Mouse (Mus musculus): ENCODE measurements around the gene Mptx2. TPM values are rescaled to one million over a fixed set of nuclear protein-coding genes. Genes with fewer than 3 reads are reported as not detected.
"Not testable (repeated sequence)": the region's sequence is repeated elsewhere in the genome, so short reads cannot be mapped to it uniquely, and the experiment has no call there.

The Mptx2 gene
- not detected in 2 replicates for polyA plus RNA-seq (2015; fragmentation: Nextera tagmentation; extraction: Ambion mirVana)

DNA sequence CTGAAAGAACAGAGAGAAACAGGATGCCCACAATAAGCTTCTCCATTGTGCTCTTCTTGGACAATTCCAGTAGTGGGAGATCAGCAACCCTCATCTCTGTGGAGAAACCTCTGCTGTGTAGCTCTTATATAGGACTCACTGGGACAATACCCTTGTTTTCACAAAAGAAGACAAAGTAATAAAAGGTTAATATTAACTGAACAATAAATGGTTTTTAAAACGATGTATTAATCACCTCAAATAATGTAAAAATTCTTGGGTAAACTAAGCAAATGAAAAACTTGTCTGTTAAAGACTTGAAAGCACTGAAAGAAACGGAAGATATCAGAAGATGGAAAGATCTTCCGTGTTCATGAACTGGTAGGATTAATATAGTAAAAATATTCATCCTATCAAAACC is at the start of gene Mptx2:
TSS of gene Mptx2 (minus strand) at position 101 of the 400 bp plus-strand sequence.
- H3K4me2 ChIP-seq: no peak within 1 kb of the TSS
- no peak for ATAC-seq (ENCODE audit: insufficient number of reproducible peaks, insufficient read depth, low FRiP score, low TSS enrichment, low read depth)
- no peak within 1 kb of the TSS for H3K4me3 ChIP-seq
- H3K36me3 ChIP-seq: no peaks in the 10 kb centered on the region
- no peak within 1 kb of the TSS for H3K27ac ChIP-seq
- no peaks in the 10 kb centered on the region for H3K9me3 ChIP-seq
- no peaks in the 10 kb centered on the region for H3K27me3 ChIP-seq
- WGBS: 69% methylated on average over 3 of the region's 3 CpGs
- no peaks in the 10 kb centered on the region for H3K4me1 ChIP-seq
- no peak within 1 kb of the TSS for H3K9ac ChIP-seq

DNA sequence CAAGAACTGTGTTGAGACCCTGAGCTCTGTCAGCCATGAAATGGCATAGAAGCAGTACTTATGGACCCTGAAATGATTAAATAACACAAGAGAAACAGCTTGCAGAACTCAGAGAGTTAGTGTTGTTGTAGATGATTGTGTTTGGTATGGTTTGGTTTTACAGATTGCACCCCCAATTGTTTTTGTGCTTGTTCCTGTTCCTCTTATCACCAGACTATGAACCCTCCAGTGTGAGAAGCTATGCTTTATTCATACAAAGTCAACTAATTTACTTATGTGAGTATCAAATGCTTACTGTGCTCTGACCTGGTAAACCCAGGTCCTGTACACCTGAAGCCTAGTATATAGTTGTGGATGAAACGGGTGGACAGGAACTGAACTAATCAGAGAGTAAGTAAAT is 49.0 kb upstream of the Mptx2 start:
- peaks cover 4% of the 10 kb centered on the region; the same call in 1 of the 2 replicates for H3K4me1 ChIP-seq
- no peaks in the 10 kb centered on the region for H3K9me3 ChIP-seq
- no peaks in the 10 kb centered on the region for H3K27me3 ChIP-seq
- no peak overlapping the region for H3K4me3 ChIP-seq
- H3K36me3 ChIP-seq: no peaks in the 10 kb centered on the region
- no peak overlapping the region for H3K4me2 ChIP-seq
- H3K27ac ChIP-seq: no peak overlapping the region
- no peak for ATAC-seq (ENCODE audit: insufficient number of reproducible peaks, insufficient read depth, low FRiP score, low TSS enrichment, low read depth)
- WGBS: 55% methylated on average over 1 of the region's 1 CpGs
- no peak overlapping the region for H3K9ac ChIP-seq

DNA sequence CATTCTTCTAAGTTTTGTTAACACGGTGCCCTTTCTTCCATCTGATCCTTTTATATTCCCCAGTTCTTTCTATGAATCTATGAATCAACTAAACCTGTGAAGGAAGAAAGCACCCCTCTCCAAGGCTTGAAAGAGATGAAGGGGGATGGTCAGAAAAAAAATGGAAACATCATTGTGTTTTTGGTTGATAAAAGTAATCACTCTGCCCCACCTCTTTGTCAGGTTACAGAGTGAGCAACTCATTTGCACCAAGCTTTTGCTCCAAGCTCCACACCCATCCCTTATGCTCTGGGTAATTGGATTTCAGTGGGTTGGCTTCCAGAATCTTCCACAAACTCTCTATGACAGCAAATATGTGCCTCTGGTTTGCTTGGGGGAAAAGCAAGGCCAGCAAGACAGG is 47.8 kb upstream of the Mptx2 start:
- H3K9ac ChIP-seq: no peak overlapping the region
- no peak for ATAC-seq (ENCODE audit: insufficient number of reproducible peaks, insufficient read depth, low FRiP score, low TSS enrichment, low read depth)
- H3K9me3 ChIP-seq: no peaks in the 10 kb centered on the region
- H3K4me2 ChIP-seq: no peak overlapping the region
- H3K36me3 ChIP-seq: no peaks in the 10 kb centered on the region
- H3K27me3 ChIP-seq: no peaks in the 10 kb centered on the region
- H3K4me1 ChIP-seq: peaks cover 4% of the 10 kb centered on the region; the same call in 1 of the 2 replicates
- no peak overlapping the region for H3K27ac ChIP-seq
- 92% methylated on average over 1 of the region's 1 CpGs for WGBS
- no peak overlapping the region for H3K4me3 ChIP-seq

DNA sequence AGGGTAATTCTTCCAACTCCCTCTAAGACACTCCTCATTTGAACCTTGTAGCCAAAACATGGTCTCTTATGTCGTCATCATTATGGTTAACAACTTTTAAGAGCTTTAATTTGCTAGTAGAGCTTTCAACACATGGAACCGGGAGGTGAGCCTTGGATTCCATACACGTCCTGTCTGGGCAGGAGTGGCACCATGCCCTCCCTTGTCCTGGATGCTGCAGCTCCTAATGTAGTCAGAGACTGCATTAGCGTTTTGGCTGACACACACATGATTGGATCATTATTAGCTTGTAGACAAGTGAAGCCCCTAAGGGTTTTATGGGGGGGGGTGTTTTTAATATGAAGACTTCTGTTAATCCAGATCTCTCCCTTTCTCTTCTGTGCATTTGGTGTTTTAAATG is 47.4 kb upstream of the Mptx2 start:
- 64% methylated on average over 4 of the region's 4 CpGs for WGBS
- Histone ChIP-seq H3K27me3 (no peaks in the 10 kb centered on the region), H3K4me3 (no peak overlapping the region), H3K9ac (no peak overlapping the region), H3K9me3 (no peaks in the 10 kb centered on the region), H3K4me1 (peaks cover 4% of the 10 kb centered on the region; the same call in 1 of the 2 replicates), H3K27ac (no peak overlapping the region), H3K36me3 (no peaks in the 10 kb centered on the region), H3K4me2 (no peak overlapping the region)
- ATAC-seq (ENCODE audit: insufficient number of reproducible peaks, insufficient read depth, low FRiP score, low TSS enrichment, low read depth): no peak

DNA sequence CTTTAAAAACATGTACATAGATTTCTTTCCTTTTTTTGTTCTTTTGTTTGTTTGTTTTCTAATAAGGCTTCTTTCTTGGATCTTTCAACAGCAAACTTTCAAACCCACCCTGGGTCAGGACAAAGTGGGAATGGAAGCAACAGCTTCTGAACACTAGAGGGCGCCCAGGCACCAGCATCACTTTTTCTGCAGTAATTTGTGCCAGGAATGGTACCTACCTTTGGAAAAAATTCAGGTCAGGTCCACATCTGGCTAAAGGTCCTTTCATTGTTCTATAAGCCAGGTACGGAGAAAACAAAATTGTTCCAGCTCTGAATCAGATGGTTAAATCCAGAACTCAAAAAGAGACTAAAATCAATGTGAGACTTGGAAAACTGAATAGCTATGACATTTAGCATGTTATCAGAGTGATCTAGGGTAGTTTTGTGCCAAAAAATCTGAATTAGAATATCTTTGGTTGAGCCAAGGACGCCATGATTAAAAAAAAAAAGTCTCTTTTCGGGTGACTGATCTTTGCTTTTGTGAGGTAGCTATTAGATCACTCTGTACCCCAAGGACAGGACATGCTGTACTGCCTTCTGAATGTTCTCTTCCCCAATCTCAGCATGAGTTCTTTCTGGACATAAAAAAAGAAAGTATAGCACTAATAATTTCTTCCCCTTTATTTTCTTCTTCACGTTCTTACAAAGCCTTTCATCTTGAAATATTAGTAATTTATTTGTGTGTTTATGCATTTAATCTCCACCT is 46.4 kb upstream of the Mptx2 start:
- no peak for ATAC-seq (ENCODE audit: insufficient number of reproducible peaks, insufficient read depth, low FRiP score, low TSS enrichment, low read depth)
- Histone ChIP-seq H3K9me3 (no peaks in the 10 kb centered on the region), H3K9ac (no peak overlapping the region), H3K36me3 (no peaks in the 10 kb centered on the region), H3K4me2 (no peak overlapping the region), H3K27me3 (no peaks in the 10 kb centered on the region), H3K4me3 (no peak overlapping the region), H3K27ac (no peak overlapping the region), H3K4me1 (peaks cover 2% of the 10 kb centered on the region; the same call in 1 of the 2 replicates)
- WGBS: 34% methylated on average over 5 of the region's 5 CpGs

DNA sequence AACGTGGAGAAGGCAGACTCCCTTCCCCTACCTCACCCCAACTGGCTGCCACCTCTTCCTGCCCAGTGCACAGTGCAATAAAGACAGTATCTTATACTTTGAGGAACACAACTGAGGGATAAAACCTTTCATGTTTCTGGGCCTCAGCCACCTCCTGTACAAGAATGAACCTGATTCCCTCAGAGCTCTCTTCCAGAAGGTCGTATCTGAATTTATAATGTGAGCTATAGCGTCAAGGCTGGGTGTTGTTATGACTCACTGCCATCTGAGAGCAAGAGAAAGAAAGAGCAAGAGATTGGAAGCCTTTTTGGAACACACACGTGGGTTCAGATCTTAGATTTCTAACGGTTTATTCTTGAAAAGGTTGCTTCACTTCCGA is 44.7 kb upstream of the Mptx2 start:
- Histone ChIP-seq H3K9me3 (no peaks in the 10 kb centered on the region), H3K27me3 (no peaks in the 10 kb centered on the region), H3K4me2 (no peak overlapping the region), H3K27ac (no peak overlapping the region), H3K4me3 (no peak overlapping the region), H3K9ac (no peak overlapping the region), H3K4me1 (no peaks in the 10 kb centered on the region), H3K36me3 (no peaks in the 10 kb centered on the region)
- whole genome bisulfite sequencing: 69% methylated on average over 6 of the region's 6 CpGs
- no peak for ATAC-seq (ENCODE audit: insufficient number of reproducible peaks, insufficient read depth, low FRiP score, low TSS enrichment, low read depth)

DNA sequence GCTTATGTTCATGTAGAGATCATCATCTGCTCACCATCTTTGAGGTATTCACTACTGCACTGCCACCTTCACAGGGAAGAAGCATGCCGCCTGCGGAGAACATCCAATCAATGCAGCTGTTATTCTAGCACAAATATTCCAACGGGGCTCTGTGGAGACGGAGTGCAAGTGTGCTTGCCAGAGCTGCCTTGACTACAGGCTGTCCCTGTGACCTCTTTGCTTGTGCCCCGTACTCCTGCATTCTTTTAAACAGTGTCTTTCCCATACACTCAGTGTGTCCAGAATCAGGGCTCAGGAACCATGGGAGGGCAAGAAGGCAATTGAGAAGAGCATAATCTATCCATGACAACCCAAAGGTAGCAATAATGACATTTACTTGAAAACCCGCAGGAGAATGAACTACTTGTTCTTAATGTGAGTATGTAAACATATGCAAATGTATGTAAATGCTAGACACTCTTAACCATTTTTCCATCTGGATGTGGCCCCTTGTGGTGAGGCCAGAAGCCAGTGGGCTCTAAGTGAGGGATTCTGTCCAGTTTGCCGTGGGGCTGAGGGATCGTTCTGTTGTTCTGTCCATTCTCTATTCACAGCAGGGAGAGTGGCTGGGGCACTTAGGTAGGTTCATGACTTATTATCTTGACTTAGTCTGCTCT is 44.1 kb upstream of the Mptx2 start:
- H3K4me3 ChIP-seq: no peak overlapping the region
- no peak overlapping the region for H3K27ac ChIP-seq
- 75% methylated on average over 8 of the region's 8 CpGs for WGBS
- H3K9ac ChIP-seq: no peak overlapping the region
- ATAC-seq (ENCODE audit: insufficient number of reproducible peaks, insufficient read depth, low FRiP score, low TSS enrichment, low read depth): no peak
- no peaks in the 10 kb centered on the region for H3K27me3 ChIP-seq
- H3K36me3 ChIP-seq: no peaks in the 10 kb centered on the region
- H3K4me1 ChIP-seq: no peaks in the 10 kb centered on the region
- no peak overlapping the region for H3K4me2 ChIP-seq
- H3K9me3 ChIP-seq: no peaks in the 10 kb centered on the region

DNA sequence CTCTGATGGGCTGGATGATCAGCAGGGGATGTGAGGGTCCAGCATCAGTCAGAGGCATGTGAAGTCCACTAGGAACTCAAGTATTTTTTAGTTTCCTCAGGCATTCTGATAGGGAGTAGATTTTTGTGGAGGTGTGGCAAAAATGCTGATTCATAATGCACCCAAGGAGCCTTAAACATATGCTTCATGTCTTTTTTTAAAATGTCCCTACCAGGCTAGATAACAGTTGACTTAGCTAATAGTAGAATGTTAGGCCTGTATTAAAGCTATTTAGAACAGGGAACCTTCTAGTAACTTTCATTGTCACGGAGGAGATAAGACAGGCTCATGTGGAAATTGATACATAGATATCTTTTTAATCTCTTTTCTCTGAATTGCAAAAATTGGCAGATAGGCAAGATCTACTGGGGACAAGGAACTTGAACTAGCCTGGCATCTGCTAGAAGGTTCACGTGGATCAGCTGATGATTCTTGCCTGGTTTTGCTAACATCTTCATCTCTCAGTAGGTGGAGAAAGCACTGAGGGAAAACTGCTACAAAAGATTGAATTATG is 40.4 kb upstream of the Mptx2 start:
- Histone ChIP-seq H3K36me3 (no peaks in the 10 kb centered on the region), H3K4me2 (no peak overlapping the region), H3K27me3 (no peaks in the 10 kb centered on the region), H3K9me3 (no peaks in the 10 kb centered on the region), H3K9ac (no peak overlapping the region), H3K27ac (no peak overlapping the region), H3K4me1 (no peaks in the 10 kb centered on the region), H3K4me3 (no peak overlapping the region)
- no peak for ATAC-seq (ENCODE audit: insufficient number of reproducible peaks, insufficient read depth, low FRiP score, low TSS enrichment, low read depth)
- WGBS: 84% methylated on average over 2 of the region's 2 CpGs

DNA sequence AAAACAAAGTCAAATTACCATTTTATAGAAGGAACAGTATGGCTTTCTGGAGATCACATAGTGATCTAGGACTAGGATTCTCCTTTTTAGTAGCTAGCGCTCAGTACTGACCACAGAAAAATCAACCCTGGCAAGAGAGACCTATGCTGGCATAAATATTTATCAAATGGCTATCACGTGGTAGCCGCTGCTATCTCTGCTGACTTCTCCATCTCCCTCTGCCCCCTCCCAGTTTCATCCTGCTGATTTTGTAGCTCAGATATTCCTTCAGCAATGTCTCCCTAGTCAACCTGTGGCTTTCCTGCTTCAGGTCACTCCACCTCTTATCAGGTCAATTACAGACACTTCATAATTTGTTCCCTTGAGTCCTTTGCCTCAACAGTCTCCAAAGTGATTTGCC is 38.1 kb upstream of the Mptx2 start:
- 86% methylated on average over 3 of the region's 3 CpGs for WGBS
- Histone ChIP-seq H3K27me3 (no peaks in the 10 kb centered on the region), H3K4me2 (no peak overlapping the region), H3K4me1 (no peaks in the 10 kb centered on the region), H3K36me3 (no peaks in the 10 kb centered on the region), H3K4me3 (no peak overlapping the region), H3K9me3 (no peaks in the 10 kb centered on the region), H3K27ac (no peak overlapping the region), H3K9ac (no peak overlapping the region)
- no peak for ATAC-seq (ENCODE audit: insufficient number of reproducible peaks, insufficient read depth, low FRiP score, low TSS enrichment, low read depth)

DNA sequence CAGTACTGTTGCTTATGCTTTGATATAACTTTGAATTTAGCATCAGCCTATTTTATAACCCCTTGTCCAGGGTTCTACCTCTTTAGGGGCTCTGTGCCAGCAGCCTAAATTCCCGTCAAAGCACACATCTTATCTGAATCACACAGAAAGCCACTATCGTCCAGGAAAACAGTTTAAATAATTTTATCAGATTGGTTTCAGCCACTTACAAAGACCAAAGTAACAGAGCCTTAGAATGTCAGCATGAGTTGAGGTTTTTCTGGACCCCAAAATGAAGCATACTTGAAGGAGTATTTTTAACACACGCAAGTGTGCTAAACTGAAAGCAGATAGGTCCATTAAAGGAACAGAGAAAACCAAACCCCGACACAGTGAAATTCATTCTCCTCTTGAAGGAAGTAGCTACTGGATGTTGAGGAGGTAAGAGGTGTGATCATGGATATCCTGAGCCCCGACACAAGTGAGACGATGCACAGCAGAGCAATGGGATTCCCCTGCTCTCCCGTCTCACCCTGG is 36.0 kb upstream of the Mptx2 start:
- 77% methylated on average over 7 of the region's 7 CpGs for WGBS
- not testable (repeated sequence) for ATAC-seq (ENCODE audit: insufficient number of reproducible peaks, insufficient read depth, low FRiP score, low TSS enrichment, low read depth); H3K4me1 ChIP-seq; H3K9ac ChIP-seq; H3K4me2 ChIP-seq; H3K36me3 ChIP-seq; H3K4me3 ChIP-seq; H3K27me3 ChIP-seq; H3K27ac ChIP-seq; H3K9me3 ChIP-seq

DNA sequence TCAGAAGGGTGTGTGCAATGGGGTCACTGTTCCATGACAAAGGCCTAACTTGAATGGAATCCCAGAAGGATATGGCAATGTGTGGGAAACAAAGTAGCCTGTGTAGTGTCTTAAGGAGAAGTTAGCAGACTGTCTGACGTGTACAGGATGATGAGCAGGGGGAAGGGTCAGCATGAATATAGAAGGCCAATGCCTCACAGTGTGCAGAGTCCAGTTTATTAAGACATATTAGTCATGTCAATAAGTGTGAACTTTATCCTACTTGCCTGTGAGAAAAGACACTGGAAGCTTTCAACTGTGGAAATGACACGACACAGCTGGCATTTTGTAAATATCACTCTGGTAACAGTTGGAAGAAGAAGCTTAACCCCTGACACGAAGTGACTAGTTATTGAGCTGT is 25.2 kb upstream of the Mptx2 start:
- not testable (repeated sequence) for H3K36me3 ChIP-seq; H3K9ac ChIP-seq; H3K27me3 ChIP-seq; H3K9me3 ChIP-seq; H3K4me2 ChIP-seq; H3K4me1 ChIP-seq; ATAC-seq (ENCODE audit: insufficient number of reproducible peaks, insufficient read depth, low FRiP score, low TSS enrichment, low read depth); H3K4me3 ChIP-seq; H3K27ac ChIP-seq
- WGBS: 49% methylated on average over 3 of the region's 3 CpGs

DNA sequence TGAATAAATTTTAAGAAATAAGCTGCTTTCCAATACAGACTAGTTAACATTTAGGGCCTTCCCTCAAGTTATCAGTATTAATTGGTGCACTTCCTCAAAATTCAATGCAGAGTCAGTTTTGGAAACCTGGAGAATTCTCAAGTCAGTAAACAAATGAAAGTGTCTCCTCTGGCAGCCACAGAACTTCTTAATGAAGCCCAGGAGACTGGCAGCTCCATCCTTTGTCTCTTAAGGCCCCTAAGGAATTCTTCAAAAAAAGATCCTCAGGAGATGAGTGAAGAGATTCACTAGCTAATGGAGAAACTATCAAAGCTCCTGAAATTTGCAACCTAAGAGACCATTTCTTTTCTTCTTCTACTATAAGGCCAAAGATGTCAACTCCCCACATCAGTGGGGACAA is 11.9 kb downstream of the Mptx2 start, which contains the start of gene Olfr418:
TSS of gene Olfr418 (plus strand) at position 301 of the 400 bp plus-strand sequence.
- Histone ChIP-seq H3K4me1 (no peaks in the 10 kb centered on the region), H3K9me3 (no peaks in the 10 kb centered on the region), H3K27me3 (no peaks in the 10 kb centered on the region), H3K27ac (no peak within 1 kb of the TSS), H3K4me2 (no peak within 1 kb of the TSS), H3K9ac (no peak within 1 kb of the TSS), H3K4me3 (no peak within 1 kb of the TSS), H3K36me3 (no peaks in the 10 kb centered on the region)
- no peak for ATAC-seq (ENCODE audit: insufficient number of reproducible peaks, insufficient read depth, low FRiP score, low TSS enrichment, low read depth)

Data from embryonic facial prominence, embryonic 13.5 days (tissue).